Mouse (Mus musculus) liver, adult 2 months (tissue): ENCODE measurements around the gene Hes5. TPM values are rescaled to one million over a fixed set of nuclear protein-coding genes. Genes with fewer than 3 reads are reported as not detected.

Experiments used
- DNase-seq: peaks from one replicate; pipeline ENCODE4 v3.0.0-alpha.2; 2011; ENCODE audit warnings: low read depth, low spot score; ENCODE audit errors: extremely low read depth
- H3K27ac ChIP-seq: fragments of 200-500 bp; replicated peaks from 2 replicates; pipeline ENCODE4 v1.5.1; 2012; ENCODE audit warnings: low read depth, mild to moderate bottlenecking, control low read depth, inconsistent platforms, low read length; ENCODE audit not compliant: insufficient read depth
- H3K27me3 ChIP-seq: fragments of 200-500 bp; 2 replicates; pipeline ENCODE4 v1.6.1; 2012; ENCODE audit warnings: mild to moderate bottlenecking, moderate library complexity, low read length, inconsistent platforms; ENCODE audit not compliant: control insufficient read depth, insufficient read depth
- H3K36me3 ChIP-seq: fragments of 200-500 bp; 2 replicates; pipeline ENCODE4 v1.6.1; 2012; ENCODE audit warnings: low read length, inconsistent platforms; ENCODE audit not compliant: control insufficient read depth, insufficient read depth
- H3K4me1 ChIP-seq: fragments of 200-500 bp; 2 replicates; pipeline ENCODE4 v1.6.1; 2011; ENCODE audit warnings: low read length; ENCODE audit not compliant: control insufficient read depth, insufficient read depth
- H3K4me3 ChIP-seq: fragments of 200-500 bp; 2 replicates; pipeline ENCODE4 v1.5.1; 2011; ENCODE audit warnings: low read depth, mild to moderate bottlenecking, control low read depth, low read length, moderate library complexity; ENCODE audit not compliant: insufficient read depth
- H3K79me2 ChIP-seq: fragments of 200-500 bp; 2 replicates; pipeline ENCODE4 v1.6.1; 2012; ENCODE audit warnings: inconsistent platforms, mild to moderate bottlenecking, low read length, moderate library complexity; ENCODE audit not compliant: control insufficient read depth, insufficient read depth
- H3K9ac ChIP-seq: fragments of 200-500 bp; 2 replicates; pipeline ENCODE4 v1.6.1; 2012; ENCODE audit warnings: low read depth, mild to moderate bottlenecking, control low read depth, inconsistent platforms, low read length
- CTCF ChIP-seq: fragments of 200-500 bp; IDR thresholded peaks from 2 replicates; pipeline ENCODE4 v1.5.1; 2011; ENCODE audit warnings: low read depth, low read length, control low read depth
- POLR2A ChIP-seq: fragments of 200-500 bp; IDR thresholded peaks from 2 replicates; pipeline ENCODE4 v1.6.1; 2011; ENCODE audit warnings: low read length, control low read depth; ENCODE audit not compliant: insufficient read depth; ENCODE audit errors: extremely low read depth
- WGBS: fragments of 180-500 bp; shearing (Covaris S2); methylation state at CpG from one replicate; pipeline ENCODE4 v1.1.7; 2018; 5-methylcytosine and 5-hydroxymethylcytosine counted together
- polyA plus RNA-seq: library from polyadenylated mRNA; depleted of rRNA; stranded (reverse); fragments of >200 nt; gene quantifications from 2 replicates; pipeline ENCODE4 v1.2.3, GENCODE M21; 2012
- total RNA-seq: library from RNA; depleted of rRNA; stranded (reverse); fragments of >200 nt; gene quantifications from 2 replicates; pipeline ENCODE4 v1.2.3, GENCODE M21; 2014

The Hes5 gene
- total and polyA plus RNA-seq, 2 experiments: not detected

- no peak overlapping the region for H3K27ac ChIP-seq
- H3K4me3 ChIP-seq: no peak overlapping the region
- DNase-seq: no peak
- H3K79me2 ChIP-seq: no peaks in the 10 kb centered on the region
- 21% methylated on average over 16 of the region's 16 CpGs for WGBS
- no peak overlapping the region for H3K9ac ChIP-seq
- no peaks in the 10 kb centered on the region for H3K36me3 ChIP-seq
- TF ChIP-seq POLR2A (no peak), CTCF (no peak)
- H3K4me1 ChIP-seq: no peaks in the 10 kb centered on the region
- peaks cover 5% of the 10 kb centered on the region; the same call in 1 of the 2 replicates for H3K27me3 ChIP-seq
Observed at GRCm38 (mm10) chr4:154949589-154949982, 11.1 kb upstream of the Hes5 start.

GRCm38 (mm10) chr4:154952461-154953241 lies 8.1 kb upstream of the Hes5 start:
- peaks cover 10% of the 10 kb centered on the region for H3K27me3 ChIP-seq
- H3K9ac ChIP-seq: no peak overlapping the region
- no peak for TF ChIP-seq POLR2A
- TF ChIP-seq CTCF: no peak
- no peak overlapping the region for H3K4me3 ChIP-seq
- no peak for DNase-seq
- WGBS: 7% methylated on average over 26 of the region's 26 CpGs
- no peaks in the 10 kb centered on the region for H3K79me2 ChIP-seq
- no peaks in the 10 kb centered on the region for H3K36me3 ChIP-seq
- H3K4me1 ChIP-seq: no peaks in the 10 kb centered on the region
- no peak overlapping the region for H3K27ac ChIP-seq

GRCm38 (mm10) chr4:154956604-154957003 lies 4.1 kb upstream of the Hes5 start:
- no peak overlapping the region for H3K9ac ChIP-seq
- TF ChIP-seq POLR2A: no peak
- TF ChIP-seq CTCF: no peak
- H3K36me3 ChIP-seq: no peaks in the 10 kb centered on the region
- no peak overlapping the region for H3K4me3 ChIP-seq
- H3K27me3 ChIP-seq: peaks cover 31% of the 10 kb centered on the region
- H3K79me2 ChIP-seq: no peaks in the 10 kb centered on the region
- WGBS: 70% methylated on average over 9 of the region's 9 CpGs
- no peak overlapping the region for H3K27ac ChIP-seq
- DNase-seq: no peak
- no peaks in the 10 kb centered on the region for H3K4me1 ChIP-seq

GRCm38 (mm10) chr4:154957289-154957993 lies 3.3 kb upstream of the Hes5 start:
- Histone ChIP-seq H3K79me2 (no peaks in the 10 kb centered on the region), H3K4me1 (no peaks in the 10 kb centered on the region), H3K27ac (no peak overlapping the region), H3K9ac (no peak overlapping the region), H3K27me3 (peaks cover 32% of the 10 kb centered on the region), H3K4me3 (no peak overlapping the region), H3K36me3 (no peaks in the 10 kb centered on the region)
- WGBS: 66% methylated on average over 13 of the region's 13 CpGs
- TF ChIP-seq POLR2A: no peak
- TF ChIP-seq CTCF: no peak
- no peak for DNase-seq

- no peak for DNase-seq
- H3K36me3 ChIP-seq: no peaks in the 10 kb centered on the region
- no peak overlapping the region for H3K4me3 ChIP-seq
Observed at GRCm38 (mm10) chr4:154958171-154958570, 2.6 kb upstream of the Hes5 start.

GRCm38 (mm10) chr4:154958621-154959020 lies 2.1 kb upstream of the Hes5 start:
- H3K9ac ChIP-seq: no peak overlapping the region
- no peak for DNase-seq
- H3K79me2 ChIP-seq: no peaks in the 10 kb centered on the region
- 34% methylated on average over 8 of the region's 8 CpGs for WGBS
- no peak overlapping the region for H3K27ac ChIP-seq
- no peak for TF ChIP-seq CTCF
- no peaks in the 10 kb centered on the region for H3K36me3 ChIP-seq
- peaks cover 27% of the 10 kb centered on the region for H3K27me3 ChIP-seq
- no peak overlapping the region for H3K4me3 ChIP-seq
- no peaks in the 10 kb centered on the region for H3K4me1 ChIP-seq

More at GRCm38 (mm10) chr4:154958171-154958570, 2.6 kb upstream of the Hes5 start:
- Histone ChIP-seq H3K27me3 (peaks cover 28% of the 10 kb centered on the region), H3K79me2 (no peaks in the 10 kb centered on the region), H3K9ac (no peak overlapping the region), H3K4me1 (no peaks in the 10 kb centered on the region), H3K27ac (no peak overlapping the region)
- 13% methylated on average over 15 of the region's 15 CpGs for WGBS
- no peak for TF ChIP-seq POLR2A
- no peak for TF ChIP-seq CTCF
